Mouse (Mus musculus) MN1 (cell line): ENCODE results near the gene Agpat3.

Source experiments
- DNase-seq: peaks from one replicate; pipeline ENCODE4 v3.0.0-alpha.2; 2016; ENCODE audit warnings: low spot score

Gene Agpat3

GRCm38 (mm10) chr10:78296980-78297379 is 55.3 kb downstream of the Agpat3 start:
- DNase-seq = no peak

DNA sequence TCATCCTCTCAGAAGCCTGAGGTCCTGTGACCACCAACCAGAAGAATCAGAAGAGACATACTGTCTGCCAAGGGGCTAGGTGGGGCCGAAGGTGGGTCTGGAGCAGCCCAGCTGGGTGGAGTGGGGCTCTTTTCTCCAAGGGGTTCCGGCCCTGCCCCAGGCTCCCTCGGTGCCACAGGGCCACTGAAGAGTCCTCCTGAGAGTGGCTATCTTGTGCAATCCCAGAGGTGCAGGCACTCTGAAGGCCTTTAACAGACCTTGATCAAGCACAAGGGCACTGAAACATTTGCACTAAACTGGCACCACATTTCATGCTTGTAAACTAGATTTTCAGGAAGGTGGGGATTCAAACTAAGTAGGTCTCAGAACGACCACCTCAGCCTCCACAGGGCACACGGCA is 55.9 kb downstream of the Agpat3 start:
- DNase-seq = no peak

DNA sequence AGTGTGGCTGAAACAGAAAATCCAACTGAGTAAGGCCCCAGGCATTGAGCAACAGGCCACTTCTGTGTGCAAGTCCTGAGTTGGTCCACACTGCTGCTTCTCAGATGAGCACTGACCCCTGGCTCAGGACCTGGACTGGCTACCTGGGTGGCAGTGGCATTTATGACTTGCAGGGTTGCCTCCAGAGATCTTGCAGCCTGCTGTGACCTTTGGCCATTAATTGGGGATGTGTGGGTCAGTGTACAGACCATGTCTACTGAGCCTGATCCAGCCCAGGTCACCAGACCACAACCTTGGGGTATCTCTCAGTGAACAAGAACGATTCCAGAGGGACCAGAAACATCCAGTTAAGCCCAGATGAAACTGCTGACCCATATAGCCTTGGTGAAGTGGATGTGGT is 58.7 kb downstream of the Agpat3 start:
- no peak for DNase-seq

GRCm38 (mm10) chr10:78292381-78292780 is 59.9 kb downstream of the Agpat3 start:
- DNase-seq = no peak

- peak; percentile 70 for DNase-seq
These were observed 61.4 kb downstream of the Agpat3 start for GRCm38 (mm10) chr10:78290730-78291535.

DNA sequence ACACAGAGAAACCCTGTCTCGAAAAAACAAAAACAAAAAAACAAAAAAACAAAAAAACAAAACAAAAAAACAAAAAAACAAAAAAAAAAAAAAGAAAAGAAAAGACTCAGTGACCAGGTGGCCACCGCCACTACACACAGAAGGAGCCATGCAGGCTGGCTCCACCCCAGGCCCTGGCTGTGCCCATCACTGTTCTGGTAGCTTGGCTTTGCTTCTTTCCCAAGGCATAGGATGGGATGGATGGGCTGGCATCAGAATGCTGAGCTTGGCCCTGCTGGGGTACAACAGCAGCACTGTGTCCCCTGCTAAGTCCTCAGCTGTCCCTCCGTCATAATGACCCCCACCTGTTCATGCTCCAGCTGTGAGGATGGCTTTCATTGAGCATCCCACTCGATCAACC is 63.4 kb downstream of the Agpat3 start:
- no peak for DNase-seq

DNA sequence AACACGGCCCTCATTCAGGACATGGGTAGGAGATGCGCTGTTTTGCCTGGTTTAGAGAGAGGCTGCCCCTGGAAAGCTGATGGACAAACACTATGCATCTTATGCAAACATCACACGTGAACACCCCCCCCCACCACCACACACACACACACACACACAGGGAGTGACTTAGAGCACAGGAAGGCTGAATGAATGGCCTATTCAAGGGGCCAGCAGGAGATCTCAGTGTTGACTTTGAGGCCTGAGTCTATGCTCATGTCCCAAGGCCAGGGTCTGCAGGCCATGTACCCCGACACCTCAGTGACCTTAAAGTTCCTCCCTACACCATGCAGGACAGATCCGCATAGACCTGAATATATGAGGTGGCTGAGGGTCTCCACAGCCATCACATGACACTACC is 64.2 kb downstream of the Agpat3 start:
- no peak for DNase-seq

GRCm38 (mm10) chr10:78287465-78288132 is 64.7 kb downstream of the Agpat3 start:
- no peak for DNase-seq

- DNase-seq = no peak
These were observed 66.3 kb downstream of the Agpat3 start for GRCm38 (mm10) chr10:78285959-78286358.

DNA sequence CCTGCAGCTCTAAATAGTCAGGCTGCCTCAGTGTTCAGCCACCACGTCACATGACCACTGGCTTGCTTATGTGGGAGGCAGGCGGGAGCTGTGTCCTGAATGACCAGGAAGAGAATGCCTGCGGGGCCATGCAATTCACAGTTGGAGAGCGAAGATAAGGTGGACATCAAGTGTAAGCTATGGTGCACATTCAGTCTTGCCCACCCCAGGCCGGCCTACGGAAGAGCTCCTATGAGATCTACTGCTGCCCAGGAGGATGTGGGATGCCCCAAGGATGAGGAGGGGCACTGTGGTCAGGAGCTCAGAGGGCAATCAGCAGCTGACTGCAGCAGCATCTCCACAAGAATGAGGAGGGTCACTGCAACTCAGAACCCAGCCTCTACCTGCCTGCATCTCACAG is 66.9 kb downstream of the Agpat3 start:
- DNase-seq = no peak

GRCm38 (mm10) chr10:78284812-78285211 is 67.5 kb downstream of the Agpat3 start:
- no peak for DNase-seq

- no peak for DNase-seq
These were observed 69.9 kb downstream of the Agpat3 start for GRCm38 (mm10) chr10:78282411-78282810.

- no peak for DNase-seq
These were observed 71.8 kb downstream of the Agpat3 start for GRCm38 (mm10) chr10:78280486-78280885.

GRCm38 (mm10) chr10:78279210-78279609 is 73.1 kb downstream of the Agpat3 start:
- DNase-seq = peak; percentile 83

DNA sequence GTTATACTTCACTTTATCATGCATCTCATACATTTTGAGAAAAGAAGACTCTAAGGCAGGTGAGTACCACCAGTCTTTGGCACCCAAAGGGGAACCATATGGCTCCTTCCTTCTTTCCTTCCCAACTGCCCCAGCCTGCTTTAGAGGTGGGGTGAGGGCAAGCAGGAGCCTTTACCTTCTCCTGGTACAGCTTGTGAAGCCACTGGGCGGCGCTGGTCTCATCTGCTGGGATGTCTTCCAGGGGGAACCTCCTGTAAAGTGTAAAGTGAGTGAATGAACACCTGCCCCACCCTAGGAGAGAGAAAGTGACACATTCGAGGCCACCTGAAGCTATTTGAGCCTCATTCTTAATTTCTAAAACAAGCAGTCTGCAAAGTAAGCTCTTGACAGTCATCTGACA is 74.5 kb downstream of the Agpat3 start:
- DNase-seq = no peak

GRCm38 (mm10) chr10:78276242-78276641 is 76.0 kb downstream of the Agpat3 start:
- DNase-seq = no peak

DNA sequence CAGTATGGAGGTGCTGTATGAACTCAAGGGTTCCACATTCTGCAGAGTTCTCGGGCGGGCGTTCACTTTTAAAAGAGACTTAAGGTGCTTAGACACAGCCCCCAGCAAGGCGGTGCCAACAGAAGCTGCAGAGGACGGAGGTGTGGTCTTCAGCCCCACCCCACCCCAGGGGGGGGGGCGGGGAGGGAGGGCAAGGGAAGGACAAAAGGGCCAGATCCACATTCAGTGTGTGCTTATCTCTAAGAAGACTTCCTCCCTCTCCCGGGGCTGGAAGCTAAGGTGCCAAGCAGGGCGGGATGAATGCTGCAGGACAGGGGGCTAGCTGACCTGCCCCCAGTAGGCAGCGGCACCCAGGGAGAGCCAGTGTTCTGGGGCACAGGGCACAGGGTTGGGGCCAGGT is 79.4 kb downstream of the Agpat3 start:
- DNase-seq = peak; percentile 64

GRCm38 (mm10) chr10:78265881-78266280 is 86.4 kb downstream of the Agpat3 start:
- DNase-seq = no peak

DNA sequence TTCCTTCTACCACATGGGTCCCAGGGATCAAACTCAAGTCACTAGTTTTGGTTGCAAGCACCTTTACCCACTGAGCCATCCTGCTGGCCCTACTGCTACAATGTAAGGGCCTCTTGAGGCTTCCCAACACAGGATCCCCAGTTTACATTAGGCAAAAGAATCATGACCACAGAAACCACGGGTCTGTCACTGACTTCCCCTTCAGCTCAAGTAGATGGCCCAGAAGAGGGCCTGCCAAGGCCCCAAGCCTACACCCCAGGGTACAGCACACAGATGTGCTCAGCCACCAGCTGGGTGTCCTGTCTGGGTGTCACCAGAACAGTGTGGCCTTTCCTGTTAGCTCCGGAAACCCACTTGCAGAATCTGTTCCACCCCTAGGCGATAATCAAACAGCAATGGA is 87.6 kb downstream of the Agpat3 start:
- no peak for DNase-seq

GRCm38 (mm10) chr10:78260916-78261650 is 91.2 kb downstream of the Agpat3 start:
- no peak for DNase-seq

GRCm38 (mm10) chr10:78260322-78260721 is 92.0 kb downstream of the Agpat3 start:
- DNase-seq = no peak

DNA sequence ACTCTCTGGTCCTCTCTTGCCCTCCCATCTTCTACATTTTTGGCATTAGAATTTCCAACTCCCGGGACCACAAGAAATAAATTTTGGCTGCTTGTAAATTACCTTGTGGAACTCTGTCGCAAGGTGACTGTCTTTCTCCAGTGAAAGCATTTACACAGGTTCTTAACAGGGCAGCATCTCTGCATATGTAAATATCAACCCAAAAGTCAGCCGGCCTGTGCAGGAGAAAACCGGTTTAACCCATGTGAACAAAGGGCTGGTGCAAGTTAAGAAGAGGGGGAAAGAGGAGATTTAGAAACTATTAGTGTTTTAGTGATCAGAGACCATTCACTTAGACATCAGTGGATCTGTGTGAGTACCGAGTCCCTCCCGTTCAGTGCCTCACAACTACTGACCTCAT is 92.6 kb downstream of the Agpat3 start:
- DNase-seq = no peak

DNA sequence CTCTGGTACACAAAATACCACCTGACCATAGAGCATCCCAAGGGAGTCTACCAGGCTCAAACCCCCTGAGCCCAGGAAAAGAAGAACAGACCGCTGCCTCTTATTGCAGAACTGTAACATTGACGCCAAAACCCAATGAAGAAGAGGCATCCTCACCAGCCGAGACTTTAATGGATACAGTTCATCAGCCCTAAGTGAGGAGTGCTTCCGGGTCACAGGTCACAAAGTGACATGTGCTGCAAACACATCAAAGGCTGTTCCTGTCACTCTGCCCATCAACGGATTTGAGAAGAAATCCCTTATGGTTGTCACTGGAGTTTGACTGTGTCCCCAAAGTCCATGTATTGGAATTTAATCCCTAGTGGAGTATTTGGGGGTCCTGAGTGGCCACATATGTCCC is 93.1 kb downstream of the Agpat3 start:
- DNase-seq = no peak
